Mouse (Mus musculus): ENCODE measurements around the gene Guca2a. TPM values are rescaled to one million over a fixed set of nuclear protein-coding genes. Genes with fewer than 3 reads are reported as not detected.

The Guca2a gene
- not detected for total RNA-seq (2023)

GRCm38 (mm10) chr4:119637176-119637845 is at the start of gene Guca2a:
Gene Guca2a, plus strand, starts transcription at chr4:119637704.

GRCm38 (mm10) chr4:119658731-119659130 is 21.2 kb downstream of the Guca2a start, which contains the start of gene Guca2b:
Gene Guca2b, minus strand, starts transcription at chr4:119658954.

Other genes with a start within 250 kb of the Guca2a start
- gene Ccdc30, start 222.2 kb upstream of the Guca2a start, total RNA-seq (2023) = not detected
- gene Ppcs, start 215.3 kb upstream of the Guca2a start, total RNA-seq (2023) = 1 to 10 TPM in 1 of 2 experiments, under 1 TPM in 1; 0.89 to 1.6 TPM
- not detected for gene Zmynd12, start 214.9 kb upstream of the Guca2a start, total RNA-seq (2023)
- gene Rimkla, start 145.1 kb upstream of the Guca2a start, total RNA-seq (2023) = not detected
- gene Foxj3, start 100.7 kb upstream of the Guca2a start, total RNA-seq (2023) = 10 to 100 TPM; 27.2 to 28.6 TPM
- gene Frg2f1, start 98.2 kb upstream of the Guca2a start, total RNA-seq (2023) = 1 to 10 TPM in 1 of 2 experiments, under 1 TPM in 1; 0.73 to 2.8 TPM
- not detected for gene Guca2b, start 21.2 kb downstream of the Guca2a start, total RNA-seq (2023)
- gene Hivep3, start 96.1 kb downstream of the Guca2a start, total RNA-seq (2023) = 1 to 10 TPM; 6.0 to 6.6 TPM